Mouse (Mus musculus) erythroblast, embryonic 14.5 days (primary cell): ENCODE results near the gene 2310030G06Rik. TPM values are rescaled to one million over a fixed set of nuclear protein-coding genes. Genes with fewer than 3 reads are reported as not detected.
A peak's percentile ranks its signal among the peaks of the same experiment; 100 is the strongest.

Source experiments
- H3K27me3 ChIP-seq: 2 replicates; pipeline ENCODE4 v1.6.1; 2012; ENCODE audit warnings: inconsistent platforms; ENCODE audit not compliant: control insufficient read depth
- H3K36me3 ChIP-seq: 2 replicates; pipeline ENCODE4 v1.6.1; 2012; ENCODE audit warnings: mild to moderate bottlenecking, inconsistent platforms; ENCODE audit not compliant: control insufficient read depth
- H3K4me1 ChIP-seq: 2 replicates; pipeline ENCODE4 v1.6.1; 2012; ENCODE audit warnings: inconsistent platforms; ENCODE audit not compliant: control insufficient read depth
- H3K4me3 ChIP-seq: replicated peaks from 2 replicates; pipeline ENCODE3; 2012; ENCODE audit warnings: moderate library complexity, mild to moderate bottlenecking, inconsistent platforms
- H3K9me3 ChIP-seq: 2 replicates; pipeline ENCODE4 v1.6.1; 2012; ENCODE audit warnings: low read length, inconsistent platforms, mixed read lengths; ENCODE audit not compliant: control insufficient read depth
- GATA1 ChIP-seq: IDR thresholded peaks from 2 replicates; pipeline ENCODE4 v1.6.1; 2012; ENCODE audit warnings: low read length, inconsistent platforms, mixed read lengths
- TAL1 ChIP-seq: IDR thresholded peaks from 3 replicates; pipeline ENCODE4 v1.6.1; 2012; ENCODE audit warnings: low read length, inconsistent platforms, mixed read lengths
- polyA plus RNA-seq: library from polyadenylated mRNA; stranded (reverse); fragments of >175 nt; gene quantifications from 2 replicates; pipeline ENCODE4 v1.2.3, GENCODE M21; 2012

Gene 2310030G06Rik
- polyA plus RNA-seq, 1 experiment: not detected

- no peaks in the 10 kb centered on the region for H3K36me3 ChIP-seq
- no peaks in the 10 kb centered on the region for H3K4me1 ChIP-seq
- H3K9me3 ChIP-seq: no peaks in the 10 kb centered on the region
- H3K27me3 ChIP-seq: peaks cover 33% of the 10 kb centered on the region
- no peak for TF ChIP-seq TAL1
- no peak within 1 kb of the TSS for H3K4me3 ChIP-seq
These were observed 5.0 kb upstream of the 2310030G06Rik start, which contains the start of gene Cryab for GRCm38 (mm10) chr9:50751323-50751722. Gene Cryab, plus strand, starts transcription at chr9:50751325.

GRCm38 (mm10) chr9:50750706-50751105 lies 4.4 kb upstream of the 2310030G06Rik start:
- Histone ChIP-seq H3K36me3 (no peaks in the 10 kb centered on the region), H3K4me1 (no peaks in the 10 kb centered on the region), H3K9me3 (no peaks in the 10 kb centered on the region), H3K27me3 (peaks cover 39% of the 10 kb centered on the region), H3K4me3 (no peak overlapping the region)
- TF ChIP-seq TAL1 (no peak), GATA1 (no peak)

- no peaks in the 10 kb centered on the region for H3K9me3 ChIP-seq
These were observed 530 bp downstream of the 2310030G06Rik start for GRCm38 (mm10) chr9:50745806-50746205.

GRCm38 (mm10) chr9:50742744-50743143 lies 3.6 kb downstream of the 2310030G06Rik start:
- no peak overlapping the region for H3K4me3 ChIP-seq
- no peaks in the 10 kb centered on the region for H3K36me3 ChIP-seq
- no peak for TF ChIP-seq TAL1
- TF ChIP-seq GATA1: no peak
- no peaks in the 10 kb centered on the region for H3K9me3 ChIP-seq
- H3K27me3 ChIP-seq: peaks cover 23% of the 10 kb centered on the region
- H3K4me1 ChIP-seq: peaks cover 12% of the 10 kb centered on the region

More at GRCm38 (mm10) chr9:50745806-50746205, 530 bp downstream of the 2310030G06Rik start:
- TF ChIP-seq TAL1: no peak
- no peak for TF ChIP-seq GATA1
- Histone ChIP-seq H3K4me3 (peak overlapping the region; percentile 46), H3K27me3 (peaks cover 23% of the 10 kb centered on the region), H3K36me3 (no peaks in the 10 kb centered on the region), H3K4me1 (no peaks in the 10 kb centered on the region)

- no peak for TF ChIP-seq GATA1
These were observed 4.1 kb downstream of the 2310030G06Rik start for GRCm38 (mm10) chr9:50742261-50742660.

GRCm38 (mm10) chr9:50740867-50741784 lies 5.2 kb downstream of the 2310030G06Rik start:
- Histone ChIP-seq H3K9me3 (no peaks in the 10 kb centered on the region), H3K4me3 (no peak overlapping the region), H3K4me1 (peaks cover 12% of the 10 kb centered on the region), H3K36me3 (no peaks in the 10 kb centered on the region), H3K27me3 (peaks cover 14% of the 10 kb centered on the region)
- TF ChIP-seq GATA1: no peak
- TF ChIP-seq TAL1: no peak

More at GRCm38 (mm10) chr9:50742261-50742660, 4.1 kb downstream of the 2310030G06Rik start:
- no peaks in the 10 kb centered on the region for H3K9me3 ChIP-seq
- H3K4me3 ChIP-seq: no peak overlapping the region
- peaks cover 23% of the 10 kb centered on the region for H3K27me3 ChIP-seq
- peaks cover 12% of the 10 kb centered on the region for H3K4me1 ChIP-seq
- no peaks in the 10 kb centered on the region for H3K36me3 ChIP-seq

GRCm38 (mm10) chr9:50738914-50739870 lies 7.1 kb downstream of the 2310030G06Rik start, which contains the start of gene Dixdc1:
Gene Dixdc1, minus strand, starts transcription at chr9:50739517.
- peaks cover 7% of the 10 kb centered on the region; the same call in 1 of the 2 replicates for H3K27me3 ChIP-seq
- H3K4me3 ChIP-seq: peak within 1 kb of the TSS; percentile 54
- H3K36me3 ChIP-seq: no peaks in the 10 kb centered on the region
- no peaks in the 10 kb centered on the region for H3K9me3 ChIP-seq
- H3K4me1 ChIP-seq: peaks cover 12% of the 10 kb centered on the region
- TF ChIP-seq TAL1 (no peak), GATA1 (no peak)

GRCm38 (mm10) chr9:50734989-50735388 lies 11.3 kb downstream of the 2310030G06Rik start:
- Histone ChIP-seq H3K4me3 (no peak overlapping the region), H3K27me3 (peaks cover 2% of the 10 kb centered on the region; the same call in 1 of the 2 replicates), H3K4me1 (peaks cover 12% of the 10 kb centered on the region), H3K9me3 (no peaks in the 10 kb centered on the region), H3K36me3 (no peaks in the 10 kb centered on the region)
- TF ChIP-seq TAL1 (no peak), GATA1 (no peak)
